Mouse (Mus musculus) adipocyte (in vitro differentiated cells): ENCODE measurements at regions not wholly inside any gene's neighbourhood (a gene's known extent, or its start where the extent isn't known, plus 50 kb on each side); places are given as distances from the start of the nearest gene placed in this dataset.

Experiments
- DNase-seq: peaks from one replicate; pipeline ENCODE4 v3.0.0-alpha.2; 2016; ENCODE audit warnings: low spot score

GRCm38 (mm10) chr11:89247991-89248390 lies 54.1 kb downstream of the Nog start:
- DNase-seq = peak; percentile 83

DNA sequence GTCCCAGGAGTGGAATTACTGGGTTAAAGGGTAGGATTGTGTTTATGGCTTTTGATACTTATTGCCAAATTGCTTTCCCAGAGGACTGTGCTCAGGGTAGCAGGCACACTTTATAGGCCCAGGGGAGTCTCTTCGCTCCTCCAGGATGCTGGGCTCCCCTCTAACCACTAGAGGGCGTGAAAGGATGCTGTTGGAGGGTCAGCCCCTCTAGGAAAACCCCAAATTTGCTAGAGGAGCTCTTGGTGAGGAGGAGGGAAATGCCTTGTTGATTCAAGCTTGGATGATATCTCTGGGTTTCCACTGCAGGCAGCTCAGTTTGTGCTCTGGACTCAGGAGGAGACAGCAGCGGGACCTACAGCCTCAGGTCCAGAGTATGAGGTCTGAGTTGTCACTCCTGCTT lies 58.8 kb downstream of the Nog start:
- peak; percentile 21 for DNase-seq

DNA sequence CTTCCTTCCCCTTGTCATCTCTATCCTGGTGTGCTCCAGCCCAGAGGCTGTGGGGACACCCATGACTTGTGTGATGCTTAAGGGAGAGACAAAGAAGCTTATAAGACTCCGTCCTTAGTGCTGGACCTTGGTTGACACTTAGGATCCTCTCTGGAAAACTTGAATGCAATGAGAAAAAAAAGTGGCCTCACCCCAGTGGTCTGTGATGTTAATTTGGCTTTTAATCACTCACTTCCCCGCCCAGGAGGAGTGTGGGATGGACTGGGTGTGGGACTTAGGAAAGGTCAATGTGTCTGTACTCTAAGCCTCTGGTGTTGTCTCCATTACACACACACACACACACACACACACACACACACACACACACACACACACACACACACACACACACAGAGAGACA lies 60.0 kb downstream of the Nog start:
- no peak for DNase-seq

- no peak for DNase-seq
These were observed 62.2 kb downstream of the Nog start for GRCm38 (mm10) chr11:89239891-89240290.

GRCm38 (mm10) chr11:89236904-89237303 lies 65.2 kb downstream of the Nog start:
- no peak for DNase-seq

GRCm38 (mm10) chr11:89232884-89233480 lies 69.2 kb downstream of the Nog start:
- DNase-seq = no peak

DNA sequence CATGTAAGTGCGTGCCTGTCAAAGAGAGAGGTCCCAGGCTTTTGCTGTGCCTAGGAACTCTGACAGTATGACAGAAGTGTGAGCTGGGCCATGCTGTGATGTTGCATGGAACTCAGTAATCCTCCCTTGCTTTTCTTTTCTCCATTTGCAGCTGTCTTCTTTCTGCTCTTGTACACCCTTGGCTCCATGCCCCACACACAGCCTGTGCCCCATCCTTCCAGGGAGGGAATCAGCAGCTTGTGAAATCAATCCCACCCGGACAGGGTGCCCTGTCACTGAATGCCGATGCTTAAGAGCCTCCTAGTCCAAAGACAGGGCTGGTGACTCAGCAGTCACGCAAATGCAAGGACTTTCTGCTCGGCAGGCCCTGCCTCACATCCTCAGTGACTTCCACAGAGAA lies 72.4 kb downstream of the Nog start:
- peak; percentile 64 for DNase-seq

DNA sequence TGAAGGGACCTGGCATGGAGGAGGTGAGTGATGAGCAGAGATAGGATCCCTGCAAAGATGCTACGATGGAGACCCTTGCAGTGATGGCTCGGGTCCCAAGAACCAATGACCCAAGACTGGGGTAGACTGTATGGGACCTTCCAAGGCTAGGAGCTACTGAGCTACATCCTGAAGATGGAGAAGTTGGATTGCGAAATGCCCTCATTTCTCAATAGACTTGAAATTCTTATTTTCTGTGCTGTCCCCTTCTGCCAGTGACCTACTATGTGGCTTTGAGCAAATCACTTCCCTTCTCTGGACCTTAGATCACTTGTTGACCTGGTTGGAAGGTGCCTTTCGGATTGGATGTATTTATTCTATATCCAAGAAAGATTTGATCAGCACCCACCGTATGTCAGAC lies 88.9 kb downstream of the Nog start:
- no peak for DNase-seq

GRCm38 (mm10) chr11:89209531-89209950 lies 92.6 kb downstream of the Nog start:
- no peak for DNase-seq

DNA sequence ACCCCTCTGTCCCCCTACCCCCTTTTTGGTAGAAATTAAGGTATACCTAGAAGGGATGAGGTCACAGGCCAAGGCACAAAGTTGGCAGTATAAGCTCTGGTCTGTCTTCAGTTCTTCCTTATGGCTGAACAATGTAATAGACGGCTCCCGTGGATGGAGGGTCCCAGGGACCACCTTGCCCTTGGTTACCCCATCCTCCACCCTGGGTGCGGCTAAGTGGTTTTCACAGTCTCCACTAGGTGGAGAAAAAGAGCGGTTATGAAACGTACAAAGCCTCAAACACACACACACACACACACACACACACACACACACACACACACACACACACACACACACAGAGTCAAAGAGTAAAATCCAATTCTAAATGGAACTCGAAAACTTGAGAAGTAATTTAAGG lies 93.1 kb downstream of the Nog start:
- DNase-seq = no peak

DNA sequence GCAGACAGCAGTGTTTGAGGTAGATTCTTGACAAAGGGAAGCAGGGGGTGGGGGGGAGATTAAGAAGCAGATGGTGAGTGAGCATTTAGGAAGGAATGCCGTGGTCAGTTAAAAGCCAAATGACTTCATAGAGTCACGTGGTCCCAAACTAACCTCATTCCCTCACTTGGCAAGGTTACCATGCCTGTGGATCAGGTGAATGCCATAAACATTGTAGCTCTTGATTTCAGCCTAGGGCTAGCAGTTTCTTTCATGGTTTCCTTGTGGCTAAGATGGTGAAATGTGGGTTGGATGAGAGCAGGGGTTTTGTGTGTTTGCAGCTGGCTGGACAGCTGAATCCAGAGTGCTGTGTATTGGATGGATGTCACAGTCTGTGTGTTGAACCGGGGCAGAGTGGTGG lies 95.3 kb downstream of the Nog start:
- DNase-seq = no peak

DNA sequence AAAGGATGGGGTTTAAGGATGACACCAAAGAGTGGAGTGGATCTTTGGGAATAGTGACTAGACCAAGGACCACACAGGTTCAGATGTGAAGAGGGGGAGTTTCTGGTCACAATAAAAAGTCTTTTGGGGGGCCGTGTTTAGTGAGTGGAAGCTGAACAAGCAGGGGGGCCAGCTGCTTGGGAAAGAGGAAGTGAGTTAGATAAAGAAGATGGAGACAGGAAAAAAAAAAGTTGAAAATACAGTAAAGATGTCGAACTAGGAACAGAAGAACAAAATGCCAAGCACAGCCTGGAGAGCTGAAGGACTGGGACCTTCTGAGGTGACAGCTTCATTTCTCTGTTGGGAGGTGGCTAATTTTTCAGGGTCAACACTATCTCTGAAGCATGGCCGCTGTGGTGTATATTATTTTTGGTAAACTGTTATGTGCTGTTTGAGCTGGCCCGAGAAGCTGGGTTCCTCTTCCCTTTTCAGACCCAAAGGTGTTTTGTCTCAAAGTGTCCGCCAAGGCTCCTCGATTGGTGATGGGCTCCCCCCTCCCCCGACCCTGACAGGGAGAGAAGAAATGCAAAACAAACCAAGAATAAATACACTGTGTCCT lies 97.1 kb downstream of the Nog start:
- DNase-seq = no peak

DNA sequence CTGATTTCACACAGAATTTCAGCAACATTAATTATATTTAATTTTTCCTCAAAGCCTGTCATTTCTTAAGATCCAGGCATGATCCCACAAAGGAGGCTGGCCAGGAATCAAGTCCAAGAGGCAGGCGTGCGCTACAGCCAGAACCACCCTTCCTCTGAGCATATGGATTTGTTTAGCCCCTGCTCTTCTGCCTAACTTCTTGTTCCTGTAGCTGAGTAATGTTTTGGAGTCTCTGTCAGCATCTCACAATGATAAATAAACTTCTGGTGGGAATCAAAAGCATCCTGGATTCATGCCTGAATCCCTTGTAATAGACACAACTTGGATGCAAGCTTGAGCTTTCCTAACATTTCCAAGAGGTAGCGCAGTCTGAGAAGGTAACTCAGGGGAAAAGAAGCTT lies 101.7 kb downstream of the Nog start:
- peak; percentile 5 for DNase-seq

DNA sequence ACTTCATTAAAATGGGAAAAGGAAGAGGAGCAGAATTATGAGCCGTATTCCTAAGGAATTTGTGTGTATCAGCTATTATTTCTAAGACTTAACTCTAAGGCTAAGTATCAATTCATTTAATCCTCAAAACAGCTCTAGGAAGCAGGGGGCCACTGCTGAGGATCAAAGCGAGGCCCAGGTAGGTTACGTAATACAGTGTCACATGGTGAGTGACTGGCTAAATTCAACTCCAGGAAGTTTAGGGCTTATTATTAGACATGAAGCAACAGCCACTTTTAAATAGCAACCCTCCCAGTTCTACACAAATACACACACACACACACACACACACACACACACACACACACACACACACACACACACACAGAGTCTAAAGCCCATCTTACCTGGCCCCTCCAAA lies 109.3 kb downstream of the Nog start:
- DNase-seq = no peak

- peak; percentile 86 for DNase-seq
These were observed 113.4 kb downstream of the Gm525 start for GRCm38 (mm10) chr11:89186911-89187621.

DNA sequence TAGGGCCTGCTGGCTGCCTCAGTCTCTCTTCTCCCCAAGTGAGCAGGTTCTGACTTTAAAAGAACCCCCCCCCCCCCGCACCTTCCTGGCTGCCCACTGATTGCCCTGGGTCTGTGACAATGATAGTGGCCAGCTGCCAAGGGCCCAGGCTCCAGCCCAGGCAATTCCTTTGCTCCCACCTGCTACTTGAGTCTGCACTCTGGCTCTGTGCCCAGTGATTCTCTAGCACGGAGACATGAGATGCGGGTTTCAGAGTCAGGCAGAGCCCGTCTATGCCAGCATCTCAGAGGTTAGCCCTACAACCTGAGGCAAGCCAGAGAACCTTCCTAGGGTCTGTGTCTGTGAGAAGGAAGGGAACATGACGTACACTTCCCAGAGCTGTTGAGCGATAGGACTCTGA lies 112.2 kb downstream of the Gm525 start:
- DNase-seq = no peak

GRCm38 (mm10) chr11:89181471-89181870 lies 107.8 kb downstream of the Gm525 start:
- DNase-seq = no peak

DNA sequence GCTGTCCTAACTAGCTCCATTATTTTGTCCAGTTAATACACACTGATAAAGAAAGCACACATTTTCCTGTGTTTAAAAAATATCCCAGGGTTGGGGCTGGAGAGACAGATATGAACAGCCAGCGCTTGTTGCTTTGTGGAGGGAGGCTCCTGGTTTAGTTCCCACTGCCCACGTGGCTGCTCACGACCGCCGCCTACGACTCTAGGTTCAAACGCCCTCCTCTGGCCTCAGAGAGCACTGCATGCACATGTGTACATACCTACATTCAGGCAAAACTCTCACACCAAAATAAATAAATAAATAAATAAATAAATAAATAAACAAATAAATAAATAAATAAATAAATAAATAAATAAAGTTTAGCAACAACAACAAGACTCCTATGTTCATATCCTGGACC lies 104.8 kb downstream of the Gm525 start:
- no peak for DNase-seq

- no peak for DNase-seq
These were observed 101.9 kb downstream of the Gm525 start for GRCm38 (mm10) chr11:89175511-89175910.

GRCm38 (mm10) chr11:89174967-89175366 lies 101.3 kb downstream of the Gm525 start:
- DNase-seq = no peak

GRCm38 (mm10) chr11:89165278-89165677 lies 91.6 kb downstream of the Gm525 start:
- peak; percentile 85 for DNase-seq

DNA sequence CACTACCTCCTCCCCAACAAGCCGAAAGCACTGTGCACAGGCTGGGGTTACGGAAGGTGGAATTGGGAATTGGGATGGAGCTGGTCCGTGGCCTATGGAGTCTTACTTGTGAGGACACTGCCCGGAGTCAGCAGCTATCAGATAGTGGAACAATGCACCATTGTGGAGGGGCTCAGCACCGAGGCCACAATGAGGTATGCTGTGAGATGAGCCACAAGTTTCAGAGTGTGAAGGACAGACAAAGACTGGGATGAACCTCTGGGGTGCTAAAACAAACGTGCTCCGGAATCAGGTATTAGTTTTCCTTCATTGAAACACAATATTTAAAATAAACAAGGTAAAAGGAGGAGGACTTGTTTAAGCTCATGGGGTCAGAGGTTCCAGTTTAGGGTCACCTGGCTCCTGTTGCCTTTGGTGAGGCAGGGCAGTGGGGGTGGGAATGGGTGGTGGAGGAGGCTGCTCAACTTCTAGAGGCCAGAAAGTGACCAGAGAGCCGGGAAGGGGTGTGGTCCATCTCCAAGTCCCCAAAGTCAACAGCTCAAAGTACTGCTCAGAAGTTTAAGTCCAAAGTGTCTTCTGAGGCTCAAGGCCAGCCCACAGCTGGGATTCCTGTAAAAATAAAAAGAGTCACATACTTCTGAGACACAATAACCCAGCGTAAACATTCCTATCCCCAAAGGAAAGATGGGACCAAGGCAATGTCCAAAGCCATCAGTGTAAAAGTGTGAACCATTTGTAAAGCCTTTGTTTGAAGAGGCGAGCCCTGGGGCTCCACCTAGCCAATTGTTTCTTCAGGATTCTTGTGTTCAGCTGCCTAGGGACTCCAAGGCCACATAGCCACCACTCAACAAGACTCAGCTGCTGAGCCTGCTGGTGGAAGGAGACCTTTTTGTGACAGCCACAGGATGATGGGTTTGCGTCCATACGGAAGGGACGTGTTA lies 80.1 kb downstream of the Gm525 start:
- DNase-seq = no peak

DNA sequence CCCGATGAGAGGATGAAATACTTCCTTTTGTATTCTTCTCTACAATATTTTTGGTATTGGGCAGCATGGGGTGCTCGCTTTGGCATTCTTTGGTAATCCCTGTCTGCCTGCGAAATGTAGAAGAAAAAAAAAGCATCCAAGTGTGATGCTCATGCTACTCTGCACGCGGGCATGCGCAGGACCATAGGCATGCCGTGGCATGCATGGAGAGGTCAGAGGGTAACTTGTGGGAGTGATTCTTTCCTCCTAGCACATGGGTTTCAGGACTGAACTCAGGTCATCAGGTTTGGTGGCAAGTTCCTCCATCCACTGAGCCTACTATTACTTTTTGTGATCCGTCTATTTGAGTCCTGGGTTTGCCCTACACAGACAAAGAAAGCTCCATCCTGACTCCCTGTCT lies 74.3 kb downstream of the Gm525 start:
- DNase-seq = no peak
